Mouse (Mus musculus) embryonic fibroblast, embryonic 13.5 days (primary cell): ENCODE results near the gene F11r. TPM values are rescaled to one million over a fixed set of nuclear protein-coding genes. Genes with fewer than 3 reads are reported as not detected.
A peak's percentile ranks its signal among the peaks of the same experiment; 100 is the strongest.

ENCODE experiments used
- H3K27ac ChIP-seq: 2 replicates; pipeline ENCODE4 v1.5.1; 2012; ENCODE audit warnings: low read length, control low read depth, inconsistent platforms; ENCODE audit not compliant: insufficient read depth
- H3K4me1 ChIP-seq: 2 replicates; pipeline ENCODE4 v1.6.1; 2011; ENCODE audit warnings: low read length; ENCODE audit not compliant: control insufficient read depth, insufficient read depth
- H3K4me3 ChIP-seq: 2 replicates; pipeline ENCODE4 v1.5.1; 2011; ENCODE audit warnings: mild to moderate bottlenecking, control low read depth, low read length; ENCODE audit not compliant: insufficient read depth
- CTCF ChIP-seq: IDR thresholded peaks from 2 replicates; pipeline ENCODE4 v1.5.1; 2011; ENCODE audit warnings: mild to moderate bottlenecking, control low read depth, low read length, moderate library complexity, borderline replicate concordance; ENCODE audit not compliant: insufficient read depth
- POLR2A ChIP-seq: IDR thresholded peaks from 2 replicates; pipeline ENCODE4 v1.6.1; 2011; ENCODE audit warnings: low read depth, mild to moderate bottlenecking, control low read depth, low read length, moderate library complexity
- polyA plus RNA-seq: library from polyadenylated mRNA; stranded (reverse); fragments of >200 nt; gene quantifications from 2 replicates; pipeline ENCODE4 v1.2.4, GENCODE M21; 2011; ENCODE audit warnings: low read depth; ENCODE audit not compliant: missing spikeins, insufficient read length

The F11r gene
- polyA plus RNA-seq, 1 experiment, result 7.4 TPM

DNA sequence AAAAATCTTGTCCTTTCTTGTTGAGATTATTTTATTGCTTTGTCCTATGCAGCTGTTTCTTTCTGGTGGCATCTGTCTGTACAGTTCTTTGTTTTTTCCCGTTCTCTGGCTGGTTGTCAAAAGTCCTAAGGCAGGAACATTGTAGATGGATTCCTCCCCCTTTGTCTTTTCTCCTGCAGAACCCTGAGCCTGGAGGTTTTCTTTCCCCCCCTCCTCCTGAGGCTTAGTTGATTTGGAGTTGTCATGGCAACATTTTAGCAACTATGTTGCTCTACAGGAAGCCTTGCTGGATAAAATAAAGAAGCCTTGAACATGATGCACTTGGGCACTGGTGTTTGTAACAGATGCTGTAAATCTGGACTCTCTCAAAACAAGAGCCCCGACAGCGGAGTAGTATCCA, 24.9 kb upstream of the F11r start:
- Histone ChIP-seq H3K27ac (0 out of 2 replicates have a peak overlapping the region, but pooled peaks have one; percentile 50), H3K4me1 (no peaks in the 10 kb centered on the region), H3K4me3 (peak overlapping the region; percentile 87)
- TF ChIP-seq POLR2A, result no peak
- TF ChIP-seq CTCF, result no peak

DNA sequence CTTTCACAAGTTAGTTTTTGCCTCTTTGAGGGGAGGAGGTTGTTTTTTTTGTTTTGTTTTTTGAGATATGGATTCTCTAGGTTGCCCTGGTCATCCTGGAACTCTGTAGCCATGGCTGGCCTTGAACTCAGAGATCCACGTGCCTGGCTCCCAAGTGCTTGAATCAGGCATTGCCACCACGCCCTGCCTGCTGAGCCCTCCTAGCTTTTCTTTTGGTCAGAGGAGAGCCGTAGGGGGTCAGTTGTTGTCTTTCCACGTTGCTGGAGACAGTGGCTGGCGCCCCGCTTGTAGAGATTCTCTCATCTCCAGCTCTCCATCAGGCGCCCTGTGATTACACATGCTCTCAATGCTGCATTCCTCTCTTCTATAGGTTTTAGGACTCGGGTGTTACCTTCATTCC, 23.7 kb upstream of the F11r start:
- H3K4me3 ChIP-seq, result no peak overlapping the region
- no peak for TF ChIP-seq CTCF
- TF ChIP-seq POLR2A, result no peak
- H3K27ac ChIP-seq, result no peak overlapping the region
- no peaks in the 10 kb centered on the region for H3K4me1 ChIP-seq

DNA sequence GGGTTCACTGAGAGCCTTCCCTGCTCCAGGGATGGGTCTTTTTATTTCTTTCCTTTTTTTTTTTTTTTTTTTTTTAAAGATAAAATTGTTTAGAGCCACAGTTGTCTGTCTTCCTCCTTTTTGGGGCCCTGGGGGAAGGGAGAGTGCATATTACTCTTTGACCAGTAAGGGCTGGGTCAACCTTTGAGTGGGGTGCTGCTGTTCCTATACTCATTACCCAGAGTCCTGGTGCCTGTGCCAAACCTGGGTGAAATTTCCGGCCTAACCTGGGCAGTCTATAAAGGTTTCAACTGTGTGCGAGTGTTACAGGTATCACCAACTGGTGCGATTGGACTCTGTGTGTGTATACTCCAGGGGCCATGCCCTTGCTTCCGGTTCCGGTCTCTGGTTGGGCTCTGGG, 18.7 kb upstream of the F11r start, which contains the start of gene Tstd1:
Gene Tstd1, plus strand, starts transcription at position 213 of the 400 bp plus-strand sequence.
- TF ChIP-seq CTCF, result no peak
- no peak for TF ChIP-seq POLR2A
- Histone ChIP-seq H3K4me3 (no peak within 1 kb of the TSS), H3K27ac (no peak within 1 kb of the TSS), H3K4me1 (no peaks in the 10 kb centered on the region)

DNA sequence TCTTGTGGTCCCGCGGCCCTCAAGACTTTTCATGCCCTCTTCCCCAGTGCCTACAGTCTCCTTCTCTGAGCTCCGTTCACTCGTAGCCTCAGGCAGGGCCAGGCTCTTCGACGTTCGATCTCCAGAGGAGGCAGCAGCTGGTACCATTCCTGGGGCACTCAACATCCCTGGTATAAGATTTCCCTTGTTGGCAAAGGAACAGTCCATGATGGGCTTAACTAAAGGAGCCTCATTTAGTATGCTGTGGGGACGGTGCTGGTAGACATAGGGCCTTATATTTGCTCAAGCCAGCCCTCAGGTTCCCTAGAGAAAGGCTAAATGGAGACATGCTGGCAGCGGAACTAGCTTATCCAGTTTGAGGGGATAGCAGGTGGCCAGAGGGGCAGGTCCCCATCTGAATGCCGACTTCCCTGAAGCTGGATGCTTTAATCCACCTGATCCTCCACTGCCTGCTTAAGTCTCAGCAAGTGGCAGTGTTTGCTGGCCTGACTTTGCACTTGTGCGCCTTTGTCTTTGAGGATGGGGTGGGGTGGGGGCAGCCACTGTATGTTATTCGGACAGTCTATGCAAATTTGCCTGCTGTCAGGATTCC, 17.9 kb upstream of the F11r start:
- no peak for TF ChIP-seq CTCF
- no peak for TF ChIP-seq POLR2A
- no peaks in the 10 kb centered on the region for H3K4me1 ChIP-seq
- no peak overlapping the region for H3K4me3 ChIP-seq
- H3K27ac ChIP-seq, result no peak overlapping the region

DNA sequence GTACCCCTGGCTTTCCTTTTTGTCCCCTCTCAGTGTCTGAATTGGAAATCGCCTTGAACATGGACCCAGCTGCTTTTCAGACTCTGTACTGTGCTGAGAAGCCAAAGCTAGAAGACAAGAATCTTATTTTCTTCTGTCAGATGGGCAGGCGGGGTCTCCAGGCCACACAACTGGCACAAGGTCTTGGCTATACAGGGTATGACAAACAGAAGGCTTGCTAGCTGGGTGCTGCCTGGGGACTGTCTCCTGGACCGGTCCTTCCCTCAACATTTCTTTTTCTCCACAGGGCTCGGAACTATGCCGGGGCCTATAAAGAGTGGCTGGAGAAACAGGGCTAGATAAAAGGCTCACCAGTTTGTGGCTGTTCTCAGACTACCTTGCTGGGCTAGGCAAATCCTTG, 17.4 kb upstream of the F11r start:
- no peak overlapping the region for H3K27ac ChIP-seq
- no peak for TF ChIP-seq CTCF
- TF ChIP-seq POLR2A, result no peak
- H3K4me3 ChIP-seq, result no peak overlapping the region
- H3K4me1 ChIP-seq, result no peaks in the 10 kb centered on the region

DNA sequence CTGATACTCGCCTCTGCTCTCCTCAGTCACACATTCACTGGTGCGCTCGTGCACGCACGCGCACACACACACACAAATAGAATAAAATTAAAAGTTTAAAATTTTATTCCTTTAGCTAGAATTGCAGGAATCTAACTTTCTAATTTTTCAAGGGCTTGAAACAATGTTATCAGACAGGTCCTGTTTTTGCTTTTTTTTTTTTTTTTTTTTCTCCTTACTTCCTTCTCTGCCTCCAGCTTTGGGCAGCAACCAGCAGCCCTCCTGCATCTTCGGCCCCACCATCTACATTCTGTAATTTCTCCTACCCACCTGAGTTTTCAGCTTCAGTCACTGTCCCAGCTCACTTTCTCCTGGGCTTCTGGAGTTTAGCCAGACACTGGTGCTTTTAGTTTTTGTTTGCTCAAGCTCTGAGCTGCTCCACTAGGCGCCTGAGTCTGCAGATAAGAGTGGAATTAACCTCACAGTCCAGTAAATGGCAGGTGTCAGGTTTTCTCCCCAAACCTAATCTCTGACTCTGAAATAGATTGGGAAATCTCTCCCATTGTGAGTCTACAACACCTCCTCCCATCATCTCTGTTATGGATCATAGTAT, 14.7 kb upstream of the F11r start:
- H3K27ac ChIP-seq, result no peak overlapping the region
- TF ChIP-seq POLR2A, result no peak
- TF ChIP-seq CTCF, result no peak
- no peak overlapping the region for H3K4me3 ChIP-seq
- no peaks in the 10 kb centered on the region for H3K4me1 ChIP-seq

DNA sequence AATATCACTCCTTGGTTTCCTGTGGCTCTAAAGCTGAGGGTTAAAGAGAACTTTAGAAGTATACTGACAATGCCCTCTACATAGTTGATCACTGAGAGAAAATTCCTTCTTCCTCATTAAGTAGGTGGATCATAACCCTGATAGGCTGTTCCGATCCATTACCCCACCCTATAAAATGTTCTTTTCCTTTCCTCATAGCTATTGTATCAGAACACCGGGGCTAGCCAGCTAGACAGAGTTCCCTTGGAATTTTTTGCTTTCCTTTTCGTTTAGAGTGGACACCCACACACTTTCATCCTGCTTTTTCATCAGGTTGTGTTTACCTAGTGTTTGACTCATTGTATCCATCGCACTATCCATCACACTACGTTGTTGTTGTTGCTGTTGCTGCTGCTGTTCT, 12.7 kb upstream of the F11r start:
- TF ChIP-seq CTCF (no peak), POLR2A (no peak)
- Histone ChIP-seq H3K4me3 (no peak overlapping the region), H3K4me1 (no peaks in the 10 kb centered on the region), H3K27ac (no peak overlapping the region)

DNA sequence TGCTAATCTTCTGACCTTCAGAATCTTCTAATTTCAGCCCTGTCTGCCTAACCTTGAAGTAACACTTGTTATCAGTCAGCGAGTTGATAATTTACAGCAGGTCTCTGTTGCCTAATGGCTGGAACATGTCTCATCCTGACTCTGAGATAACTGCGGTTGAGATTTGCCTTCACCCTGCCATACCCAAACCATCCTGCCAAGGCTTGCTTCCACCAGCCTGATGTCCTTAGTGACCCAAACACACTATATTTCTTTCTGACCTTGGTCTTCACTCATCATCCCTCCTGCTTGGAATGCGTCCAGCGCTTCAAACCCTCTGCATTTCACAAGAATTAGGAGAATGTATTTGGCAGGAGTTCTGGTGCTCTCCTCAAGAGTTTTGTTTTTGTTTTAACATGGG, 12.2 kb upstream of the F11r start:
- H3K4me3 ChIP-seq, result no peak overlapping the region
- H3K27ac ChIP-seq, result no peak overlapping the region
- H3K4me1 ChIP-seq, result no peaks in the 10 kb centered on the region
- TF ChIP-seq CTCF, result no peak
- no peak for TF ChIP-seq POLR2A

DNA sequence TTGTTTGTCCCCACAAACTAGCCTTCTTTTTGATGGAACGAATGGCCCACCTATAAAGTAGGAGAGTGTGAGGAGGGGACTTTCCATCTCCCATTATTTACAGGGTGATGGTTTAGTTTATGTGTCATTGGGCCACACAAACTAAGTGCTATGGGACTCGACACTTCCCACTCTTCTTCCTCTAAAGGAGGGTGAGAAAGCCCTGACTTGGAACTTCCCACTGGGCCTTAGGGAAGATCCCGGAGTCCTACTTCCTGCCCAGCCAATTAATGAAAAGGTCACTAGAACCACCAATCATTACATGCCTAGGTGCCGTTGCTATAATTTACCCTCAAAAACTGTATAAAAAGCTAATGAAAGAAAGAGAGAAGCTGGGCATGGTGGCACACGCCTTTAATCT, 5.2 kb upstream of the F11r start:
- no peak overlapping the region for H3K4me3 ChIP-seq
- H3K27ac ChIP-seq, result no peak overlapping the region
- no peaks in the 10 kb centered on the region for H3K4me1 ChIP-seq
- TF ChIP-seq POLR2A (no peak), CTCF (no peak)

DNA sequence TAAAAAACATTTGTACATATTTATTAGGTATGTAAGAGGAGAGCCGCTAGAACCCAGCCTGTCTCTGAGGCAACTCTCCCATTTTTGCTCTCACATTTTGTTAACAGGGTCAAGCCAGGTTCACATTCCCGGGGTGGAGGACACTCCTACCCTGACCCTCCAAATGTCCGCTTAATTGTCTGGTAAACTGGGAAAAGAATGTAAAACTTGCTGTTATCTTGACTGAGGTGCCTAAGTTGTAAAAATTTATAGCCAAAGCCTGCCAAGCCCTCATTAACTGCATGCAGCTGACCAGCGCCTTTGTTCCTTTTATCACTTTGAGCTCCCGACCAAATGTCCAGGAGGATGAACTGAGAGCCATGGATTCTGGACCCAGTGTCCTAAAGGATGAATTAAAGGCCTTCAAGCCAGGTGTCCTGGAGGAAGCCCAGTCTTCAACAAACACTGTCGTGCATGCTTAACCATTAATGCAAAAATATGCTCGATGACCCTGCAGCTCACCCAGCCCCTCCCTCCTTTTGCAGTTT, 2.0 kb upstream of the F11r start:
- Histone ChIP-seq H3K4me3 (no peak overlapping the region), H3K4me1 (no peaks in the 10 kb centered on the region), H3K27ac (no peak overlapping the region)
- no peak for TF ChIP-seq CTCF
- TF ChIP-seq POLR2A, result no peak

DNA sequence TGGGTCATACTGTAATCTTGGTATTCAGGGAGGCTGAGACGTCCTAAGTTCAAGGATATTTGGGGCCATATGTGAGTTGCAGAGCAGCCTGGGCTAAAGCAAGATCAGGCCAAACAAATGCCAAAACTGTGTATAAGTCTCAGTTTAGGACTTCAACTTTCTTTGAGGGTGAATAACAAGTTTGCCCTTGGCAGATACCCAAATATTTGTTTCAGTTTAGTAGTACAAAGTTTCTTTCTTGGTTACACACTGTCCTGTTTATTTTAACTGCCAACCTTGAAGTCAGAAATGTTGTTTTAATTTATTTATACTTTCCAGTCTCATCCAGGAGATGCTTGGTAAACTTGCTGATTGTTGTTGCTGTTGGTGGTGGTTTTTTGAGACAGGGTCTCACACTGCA, 1.4 kb upstream of the F11r start:
- no peaks in the 10 kb centered on the region; the same call in 1 of the 2 replicates for H3K4me1 ChIP-seq
- no peak overlapping the region for H3K4me3 ChIP-seq
- no peak overlapping the region for H3K27ac ChIP-seq
- TF ChIP-seq CTCF, result no peak
- no peak for TF ChIP-seq POLR2A
